Mouse (Mus musculus): ENCODE measurements around the gene Mt2.
A peak's percentile ranks its signal among the peaks of the same experiment; 100 is the strongest.
"Not testable (repeated sequence)": the region's sequence is repeated elsewhere in the genome, so short reads cannot be mapped to it uniquely, and the experiment has no call there.

Mt2 gene

DNA sequence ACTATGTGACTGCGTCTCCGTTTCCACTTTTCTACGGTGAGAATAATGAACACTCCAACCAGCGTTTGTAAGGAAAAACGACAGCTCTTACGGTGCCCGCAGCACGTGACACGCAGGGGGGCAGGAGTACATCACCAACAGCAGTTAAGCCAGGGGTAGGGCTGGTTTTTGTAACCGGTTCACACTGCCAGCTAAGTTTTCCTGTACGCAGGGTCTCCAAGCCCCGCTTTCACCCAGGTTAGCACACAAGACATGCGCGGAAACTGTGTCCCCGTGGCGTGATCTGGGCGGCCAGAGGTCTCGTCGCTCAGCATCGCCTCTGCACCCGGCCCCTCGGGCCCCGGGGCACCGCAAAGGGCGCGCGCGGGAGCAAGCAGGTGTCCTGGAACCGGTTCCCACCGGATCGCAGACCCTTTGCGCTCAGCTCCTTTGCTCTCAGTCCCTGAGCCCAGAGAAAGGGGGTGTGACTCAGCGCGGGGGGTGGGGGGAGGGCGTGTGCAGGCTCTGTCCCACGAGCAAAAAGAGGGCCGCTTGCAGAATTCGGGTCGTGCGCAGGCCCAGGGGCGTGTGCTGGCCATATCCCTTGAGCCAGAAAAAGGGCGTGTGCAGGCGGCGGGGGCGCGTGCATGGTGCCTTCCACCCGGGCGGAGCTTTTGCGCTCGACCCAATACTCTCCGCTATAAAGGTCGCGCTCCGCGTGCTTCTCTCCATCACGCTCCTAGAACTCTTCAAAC is at the start of gene Mt2:
Gene Mt2, plus strand, starts transcription at position 590 of the 734 bp plus-strand sequence.
- DNase-seq (ENCODE audit: low spot score in 2 of 2) = peak; percentile 69 to 88

DNA sequence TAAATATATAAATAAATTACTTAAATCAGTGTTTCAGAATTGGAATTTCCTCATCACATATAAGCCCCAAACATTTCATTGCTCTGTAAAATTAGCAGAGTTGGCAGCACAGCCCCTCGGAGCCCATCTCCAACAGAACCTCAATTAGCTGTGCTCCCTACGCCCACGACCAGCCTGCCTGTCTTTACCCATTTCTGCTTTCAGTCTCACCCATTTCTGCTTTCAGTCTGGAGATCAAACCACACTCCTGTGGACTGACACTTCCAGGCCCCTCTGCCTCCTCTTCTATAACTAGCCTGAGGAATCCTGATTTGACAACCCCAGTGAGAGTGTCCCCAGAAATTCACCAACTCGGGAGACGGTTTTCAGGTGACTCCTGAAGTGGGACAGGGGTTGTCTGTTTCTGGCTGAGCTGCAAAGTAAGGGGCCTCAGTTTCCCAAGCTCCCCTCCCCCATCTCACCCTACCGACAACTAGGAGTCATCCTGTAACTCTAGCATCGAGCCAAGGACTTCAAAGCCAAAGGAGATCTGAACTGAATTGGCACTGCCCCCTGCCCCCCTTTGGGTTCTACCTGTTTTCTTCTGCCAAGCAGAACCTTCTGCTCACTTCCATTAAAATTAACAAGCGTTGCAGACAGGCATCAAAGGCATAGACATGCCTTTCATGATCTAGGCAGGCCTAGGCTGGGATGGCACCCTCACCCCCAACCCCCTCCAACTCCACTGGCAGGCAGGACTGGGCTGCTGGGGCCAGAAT is 49.6 kb upstream of the Mt2 start:
- DNase-seq (ENCODE audit: low spot score in 2 of 2) = no peak

DNA sequence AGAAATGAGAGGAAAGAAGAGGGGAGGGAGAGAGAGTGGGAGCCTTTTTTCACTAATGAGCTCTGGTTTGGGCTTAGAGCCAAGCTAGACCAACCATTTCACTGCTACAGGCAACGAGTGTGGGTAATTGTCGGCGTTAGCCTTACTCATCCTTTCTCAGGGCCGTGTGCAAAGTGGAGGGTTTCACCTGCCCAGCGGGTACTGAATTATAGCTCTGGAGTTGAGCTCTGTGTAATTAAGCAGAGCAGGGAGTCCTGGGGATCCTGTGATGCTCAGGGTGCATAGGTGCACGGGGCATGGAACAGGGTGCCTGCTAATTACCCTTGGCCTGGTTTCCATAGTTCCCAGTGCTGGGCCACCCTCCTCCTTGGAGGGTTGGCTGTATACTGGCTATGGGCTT is 44.8 kb upstream of the Mt2 start:
- no peak for DNase-seq (ENCODE audit: low spot score in 2 of 2)

DNA sequence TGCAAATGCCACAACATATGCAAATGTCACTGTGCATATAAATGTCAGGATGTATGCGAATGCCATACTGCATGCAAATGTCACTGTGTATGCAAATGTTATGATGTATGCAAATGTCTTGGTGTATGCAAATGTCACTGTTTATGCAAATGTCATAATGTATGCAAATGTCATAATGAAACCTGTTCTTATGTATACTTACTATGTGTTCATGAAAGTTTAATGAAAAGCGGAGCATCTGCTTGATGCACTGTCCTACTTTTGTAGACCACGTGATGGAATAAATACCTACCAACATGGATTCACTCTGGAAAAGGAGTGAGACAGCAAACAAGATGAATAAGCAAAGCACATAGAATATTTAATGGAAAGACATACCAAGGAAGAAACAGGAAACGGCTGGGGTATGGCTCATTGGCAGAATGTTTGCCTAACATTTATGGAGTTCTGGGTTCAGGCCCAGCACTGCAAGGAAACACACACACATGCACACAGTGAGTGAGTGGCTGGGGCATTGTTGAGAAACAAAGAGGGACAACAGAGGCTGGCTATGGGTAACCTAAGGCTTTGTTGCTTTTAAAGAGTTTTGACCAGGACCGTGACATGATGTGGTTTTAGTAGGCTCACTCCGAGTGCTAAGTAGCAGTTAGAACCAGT is 43.2 kb upstream of the Mt2 start:
- DNase-seq (ENCODE audit: low spot score in 2 of 2) = no peak

DNA sequence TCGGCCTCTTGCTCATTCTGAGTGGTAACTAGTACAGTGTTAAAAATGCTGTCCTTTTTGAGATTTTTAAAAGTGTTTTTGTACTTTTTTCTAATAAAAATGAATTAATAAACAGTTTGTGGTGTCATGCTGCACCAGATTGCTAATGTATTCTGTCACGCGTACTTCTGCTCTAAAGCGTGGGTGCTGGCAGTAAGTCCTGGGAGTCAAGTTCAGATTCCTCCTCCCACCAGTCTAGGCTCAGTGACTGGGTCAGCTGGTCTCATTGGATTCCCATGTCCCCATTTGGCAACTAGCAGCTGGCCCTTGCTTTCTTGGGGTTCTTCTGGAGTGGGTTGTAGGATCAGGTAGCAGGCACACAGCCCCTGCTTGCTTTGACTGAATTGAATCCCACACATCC is 42.3 kb upstream of the Mt2 start:
- no peak for DNase-seq (ENCODE audit: low spot score in 2 of 2)

DNA sequence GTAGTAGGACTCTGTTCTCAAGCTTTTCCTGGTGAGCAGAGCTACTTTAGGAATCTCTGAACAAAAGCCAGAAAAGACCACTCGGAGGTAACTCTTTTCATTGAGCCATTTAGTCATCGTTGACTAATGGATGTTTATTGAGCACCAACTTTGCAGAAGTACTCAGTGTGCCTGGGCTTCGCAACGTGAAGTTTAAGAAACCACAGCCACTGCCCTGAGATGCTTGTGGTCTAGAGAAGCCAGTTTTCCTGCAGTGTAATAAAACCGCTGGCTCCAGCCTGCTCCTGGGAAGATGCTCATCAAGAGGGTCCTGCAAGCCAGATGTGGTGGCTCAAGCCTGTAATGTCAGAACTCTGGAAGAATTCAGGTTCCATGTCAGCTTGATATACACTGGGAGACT is 40.4 kb upstream of the Mt2 start:
- no peak for DNase-seq (ENCODE audit: low spot score in 2 of 2)

DNA sequence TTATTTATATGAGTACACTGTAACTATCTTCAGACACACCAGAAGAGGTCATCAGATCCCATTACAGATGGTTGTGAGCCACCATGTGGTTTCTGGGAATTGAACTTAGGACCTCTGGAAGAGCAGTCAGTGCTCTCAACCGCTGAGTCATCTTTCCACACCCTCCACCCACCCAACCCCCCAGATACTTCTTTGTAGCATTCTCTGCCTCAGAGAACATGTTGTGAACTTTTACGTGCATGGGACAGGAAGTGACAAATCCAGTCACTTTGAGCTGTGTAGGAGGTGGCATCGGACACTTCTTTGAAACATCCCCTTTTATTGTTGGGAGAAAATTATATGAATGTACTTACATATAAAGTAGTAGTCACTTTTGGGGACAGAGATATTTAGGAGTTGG is 37.9 kb upstream of the Mt2 start:
- not testable (repeated sequence) for DNase-seq (ENCODE audit: low spot score in 2 of 2)

DNA sequence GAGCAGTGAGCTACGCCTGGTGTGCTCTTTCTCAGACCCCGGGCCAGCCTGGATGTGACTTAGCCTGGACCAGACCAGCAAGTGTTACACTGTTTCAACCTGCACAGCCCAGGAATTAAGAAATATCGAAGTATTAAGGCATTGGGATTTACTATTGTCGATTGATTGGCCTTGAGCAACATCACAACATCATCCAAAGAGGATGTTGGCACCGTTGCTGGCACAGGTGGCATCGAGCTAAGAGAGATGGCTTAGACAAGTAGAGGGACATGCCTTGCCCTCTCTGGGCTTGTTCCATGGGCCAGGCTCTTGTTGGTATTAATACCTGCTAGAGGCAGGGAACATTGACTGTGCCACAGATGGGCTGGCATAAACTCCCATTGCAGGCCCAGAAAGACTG is 36.9 kb upstream of the Mt2 start:
- no peak for DNase-seq (ENCODE audit: low spot score in 2 of 2)

DNA sequence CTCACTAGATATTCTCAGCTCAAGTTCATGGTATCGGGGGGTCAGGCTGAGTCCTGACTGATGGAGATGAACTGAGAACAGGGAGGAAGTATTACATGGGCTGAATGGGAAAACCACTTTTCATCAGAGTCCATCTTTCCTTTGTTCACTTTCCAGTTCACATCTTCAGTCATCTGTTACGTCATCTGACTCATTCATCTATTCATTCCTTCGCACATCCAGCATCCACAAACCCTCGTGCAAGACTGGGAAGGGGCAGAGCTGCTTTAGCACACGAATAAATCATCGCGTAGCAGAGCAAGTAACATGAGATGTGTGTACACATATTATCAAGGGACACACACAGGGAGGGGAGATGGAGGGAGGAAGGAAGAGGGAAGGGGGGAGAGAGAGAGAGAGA is 36.3 kb upstream of the Mt2 start:
- DNase-seq (ENCODE audit: low spot score in 2 of 2) = no peak

DNA sequence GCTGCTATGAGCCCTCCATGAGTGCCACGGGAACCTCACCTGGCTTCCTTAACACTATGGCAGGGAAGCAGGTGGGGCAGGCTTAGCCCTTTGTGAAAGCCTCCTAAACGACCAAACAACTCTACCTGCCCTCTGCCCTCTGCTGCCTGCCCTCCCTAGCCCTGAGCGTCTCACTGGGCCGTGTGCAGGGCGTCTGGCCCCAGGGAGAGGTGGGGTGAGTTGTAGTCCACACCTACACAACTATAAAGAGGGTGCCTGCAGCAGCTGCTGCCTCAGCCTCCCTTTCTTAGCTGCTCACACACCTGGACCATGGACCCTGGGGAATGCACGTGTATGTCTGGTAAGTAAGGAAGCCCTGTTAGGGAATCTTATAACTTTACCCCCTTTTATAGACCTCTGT is 35.5 kb upstream of the Mt2 start, which contains the start of gene Mt4:
Gene Mt4, plus strand, starts transcription at position 265 of the 400 bp plus-strand sequence.
- no peak for DNase-seq (ENCODE audit: low spot score in 2 of 2)

DNA sequence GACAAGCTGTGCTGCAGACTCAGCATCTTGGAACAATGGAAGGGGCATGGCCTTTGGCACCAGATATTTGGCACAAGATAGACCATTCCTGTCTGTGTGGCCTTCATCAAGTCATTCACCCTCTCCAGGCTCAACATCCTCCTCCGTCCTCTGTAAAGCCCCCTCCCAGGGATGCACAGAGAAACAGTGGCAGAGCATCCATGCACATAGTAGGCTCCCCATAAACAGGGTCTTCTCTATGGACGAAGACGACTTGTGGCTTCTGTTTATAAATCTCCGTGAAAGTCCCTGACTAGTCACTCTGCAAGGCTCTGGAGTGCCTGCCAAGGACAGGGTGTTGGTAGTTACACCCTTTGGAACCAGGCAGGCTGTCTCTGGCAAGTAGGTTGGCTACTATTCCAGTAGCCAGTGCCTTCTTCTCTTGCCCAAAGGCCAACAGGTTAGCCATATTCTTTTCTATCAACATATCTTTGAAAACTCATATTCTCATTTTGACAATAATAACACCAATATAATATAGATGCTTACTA is 32.1 kb upstream of the Mt2 start:
- DNase-seq (ENCODE audit: low spot score in 2 of 2) = no peak

DNA sequence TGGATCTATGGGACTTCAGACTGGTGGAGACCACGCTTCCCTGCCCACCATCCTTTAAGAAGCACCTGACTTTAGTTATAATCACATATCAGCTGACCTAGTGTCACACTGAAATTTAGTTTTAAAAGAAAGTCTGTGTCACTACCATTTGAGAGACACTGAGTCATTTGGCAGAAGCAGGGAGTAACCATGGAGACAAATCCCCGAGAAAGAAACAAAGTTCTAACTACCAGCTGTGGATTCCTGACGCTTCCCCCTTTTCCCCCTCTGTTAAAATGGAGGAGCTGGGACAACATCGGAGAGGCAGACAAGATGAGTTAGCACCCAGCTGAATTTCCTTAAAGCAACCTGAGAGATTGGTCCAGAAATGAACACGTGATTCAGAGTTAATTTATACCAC is 24.2 kb upstream of the Mt2 start:
- no peak for DNase-seq (ENCODE audit: low spot score in 2 of 2)

DNA sequence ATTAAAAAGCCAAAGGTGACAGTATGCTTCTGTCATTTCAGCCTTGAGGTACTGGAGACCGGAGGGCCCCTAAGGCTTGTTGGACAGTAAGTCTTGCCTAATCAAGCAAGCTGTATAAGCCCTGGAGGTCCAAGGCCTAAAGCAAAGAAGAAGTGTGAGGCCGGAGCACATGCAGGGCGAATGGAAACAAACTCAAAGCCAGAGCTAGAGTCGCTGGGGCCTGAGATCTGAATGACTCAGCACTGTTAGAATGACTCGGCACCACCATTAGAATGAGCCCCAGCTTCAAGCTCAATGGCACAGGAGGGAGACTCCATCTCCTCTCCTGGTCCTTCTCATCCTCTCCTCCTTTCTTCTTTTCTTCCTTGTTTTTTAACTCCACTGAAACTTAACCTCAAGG is 21.5 kb upstream of the Mt2 start:
- DNase-seq (ENCODE audit: low spot score in 2 of 2) = no peak

DNA sequence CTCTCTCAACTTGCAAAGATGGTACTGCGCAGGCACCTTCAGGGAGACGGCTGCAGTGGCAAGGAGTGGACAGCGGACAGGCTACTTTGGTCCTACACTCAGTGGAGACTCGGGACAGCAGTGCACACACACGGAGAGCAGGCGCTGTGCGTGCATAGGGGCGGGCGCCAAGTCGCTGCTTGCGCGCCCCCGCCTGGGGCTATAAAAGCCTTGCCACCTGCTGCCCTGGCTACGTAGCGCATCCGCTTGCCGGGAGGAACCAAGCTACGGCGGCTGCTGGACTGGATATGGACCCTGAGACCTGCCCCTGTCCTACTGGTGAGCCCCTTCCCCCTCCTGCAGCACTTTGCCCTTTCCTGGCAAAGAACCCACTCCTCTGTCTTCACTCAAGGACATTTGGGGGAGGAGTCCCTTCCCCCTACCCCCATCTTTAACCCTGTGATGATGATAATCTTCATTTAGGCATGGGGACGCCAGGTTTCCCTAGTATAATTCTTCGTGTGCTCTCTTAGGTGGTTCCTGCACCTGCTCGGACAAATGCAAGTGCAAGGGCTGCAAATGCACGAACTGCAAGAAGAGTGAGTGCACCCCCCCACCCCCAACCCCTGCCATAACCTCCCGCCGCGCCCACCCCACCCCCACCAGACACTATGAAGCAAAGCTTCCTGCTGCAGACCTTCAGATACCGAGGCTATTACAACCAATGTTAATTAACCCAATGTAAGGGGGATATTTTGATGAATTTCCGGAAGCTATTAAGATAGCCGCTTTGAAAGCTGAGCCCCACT is 19.8 kb upstream of the Mt2 start, which contains the start of gene Mt3:
Gene Mt3, plus strand, starts transcription at position 95 of the 788 bp plus-strand sequence.
- no peak for DNase-seq (ENCODE audit: low spot score in 2 of 2)

DNA sequence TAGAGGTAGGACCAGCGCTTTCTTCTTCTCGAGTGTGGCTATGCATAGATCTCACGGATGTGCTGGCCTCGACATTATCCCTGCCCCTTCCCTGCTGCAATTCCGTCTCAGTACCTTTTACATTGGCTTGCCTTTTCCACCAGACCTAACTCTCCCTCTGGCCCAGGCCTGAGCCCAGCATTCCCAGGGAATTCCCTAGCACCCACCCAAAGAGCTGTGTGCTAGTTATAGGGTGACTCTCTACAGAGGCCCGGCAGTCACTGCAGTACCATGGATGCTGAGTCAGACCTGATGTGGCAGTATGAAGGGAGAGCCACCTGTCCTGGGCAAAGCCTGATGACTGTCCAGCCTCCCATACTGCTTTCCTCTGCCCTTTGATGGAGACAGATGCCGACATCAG is 19.0 kb upstream of the Mt2 start:
- DNase-seq (ENCODE audit: low spot score in 2 of 2) = no peak

DNA sequence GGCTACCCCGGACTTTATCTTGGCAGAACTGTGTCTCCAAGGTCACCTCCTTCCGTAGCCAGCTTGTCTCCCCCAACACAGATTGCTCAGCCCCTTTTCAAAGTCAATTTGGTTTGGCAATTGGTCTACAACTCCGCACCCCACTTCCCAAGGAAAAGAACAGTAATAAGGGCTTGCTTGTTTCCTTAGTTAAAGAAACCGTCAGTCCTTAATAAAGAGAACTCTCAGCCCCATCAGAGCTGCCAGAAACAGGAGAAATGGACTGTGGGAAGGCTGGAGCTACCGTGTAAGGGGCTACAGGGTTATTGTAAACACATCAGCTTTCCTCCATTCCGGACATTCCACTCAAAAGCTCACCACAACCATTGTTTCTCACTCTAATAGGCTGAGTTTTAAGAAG is 17.9 kb upstream of the Mt2 start:
- no peak for DNase-seq (ENCODE audit: low spot score in 2 of 2)

DNA sequence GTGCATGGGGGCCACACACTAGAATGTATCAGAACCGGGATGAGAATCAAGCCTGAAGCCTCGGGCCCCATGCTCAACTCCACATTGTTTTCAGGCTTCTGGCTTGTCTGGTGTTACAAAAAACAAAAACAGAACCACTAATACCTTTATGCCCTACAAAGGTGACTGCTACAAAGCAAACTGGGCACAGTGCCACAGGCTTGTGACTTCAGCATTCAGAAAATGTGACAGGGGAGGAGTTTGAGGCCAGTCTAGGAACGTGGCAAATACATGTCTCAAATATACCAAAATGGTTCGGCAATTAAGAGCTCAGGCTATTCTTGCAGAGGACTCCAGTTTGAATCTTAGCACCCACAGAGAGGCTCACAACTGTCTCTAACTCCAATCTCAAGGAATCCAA is 16.4 kb upstream of the Mt2 start:
- no peak for DNase-seq (ENCODE audit: low spot score in 2 of 2)

DNA sequence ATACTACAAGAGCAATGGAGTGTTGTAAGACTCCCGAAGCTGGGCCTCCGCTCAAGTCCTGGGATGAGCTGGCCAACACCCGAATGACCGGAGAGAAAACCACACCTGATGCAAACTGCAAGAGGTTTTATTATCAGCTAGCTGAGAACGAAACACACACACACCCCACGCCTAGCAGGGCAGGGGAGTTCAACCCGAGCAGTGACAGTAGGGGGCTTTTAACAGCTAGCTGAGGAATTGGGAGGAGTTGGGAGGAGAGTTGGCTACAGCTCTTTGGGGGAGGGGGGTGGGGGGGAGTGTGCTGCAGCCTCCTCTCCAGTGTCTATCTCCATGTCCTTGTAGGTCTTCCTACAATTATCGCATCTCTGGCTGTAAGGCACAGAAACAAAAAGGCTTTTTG is 6.7 kb upstream of the Mt2 start:
- DNase-seq (ENCODE audit: low spot score in 2 of 2) = not testable (repeated sequence)

DNA sequence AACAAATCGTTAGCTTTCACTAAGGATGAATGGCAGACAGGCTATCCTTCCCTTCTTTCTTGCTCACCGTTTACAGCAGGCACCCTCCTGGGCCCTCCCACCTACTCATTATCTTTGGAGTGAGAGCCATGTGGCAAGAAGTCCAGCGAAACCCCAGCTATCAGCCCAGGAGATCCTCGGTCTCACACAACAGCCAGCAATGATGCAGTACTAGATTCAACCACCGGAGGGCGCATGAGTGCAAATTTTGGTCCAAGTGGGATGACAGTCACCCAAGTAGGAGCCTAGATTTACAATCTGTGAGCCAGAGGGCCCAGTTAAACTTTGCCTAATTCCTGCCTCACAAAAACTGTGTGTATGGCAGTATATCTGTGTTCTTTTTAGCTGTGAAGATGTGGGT is 5.2 kb upstream of the Mt2 start:
- peak; percentile 91 to 93 for DNase-seq (ENCODE audit: low spot score in 2 of 2)

DNA sequence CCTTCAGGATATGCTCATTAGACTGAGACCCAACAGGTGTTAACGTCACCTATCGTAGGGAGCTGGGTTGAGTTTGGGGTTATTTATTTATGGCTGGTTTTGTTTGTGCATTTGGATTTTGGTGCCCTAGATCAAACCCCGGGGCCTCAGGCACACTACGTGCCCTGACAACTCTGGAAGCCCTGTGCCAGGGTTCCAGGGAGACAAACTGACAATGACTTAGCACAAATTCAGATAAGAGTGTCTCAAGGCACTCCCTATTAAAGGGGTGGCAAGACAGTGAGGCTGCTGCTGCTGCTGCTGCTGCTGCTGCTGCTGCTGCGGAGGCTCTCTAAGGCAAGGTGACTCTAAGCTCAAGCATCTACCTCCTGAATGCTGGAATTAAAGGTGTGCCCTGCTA is 2.9 kb upstream of the Mt2 start:
- no peak for DNase-seq (ENCODE audit: low spot score in 2 of 2)

DNA sequence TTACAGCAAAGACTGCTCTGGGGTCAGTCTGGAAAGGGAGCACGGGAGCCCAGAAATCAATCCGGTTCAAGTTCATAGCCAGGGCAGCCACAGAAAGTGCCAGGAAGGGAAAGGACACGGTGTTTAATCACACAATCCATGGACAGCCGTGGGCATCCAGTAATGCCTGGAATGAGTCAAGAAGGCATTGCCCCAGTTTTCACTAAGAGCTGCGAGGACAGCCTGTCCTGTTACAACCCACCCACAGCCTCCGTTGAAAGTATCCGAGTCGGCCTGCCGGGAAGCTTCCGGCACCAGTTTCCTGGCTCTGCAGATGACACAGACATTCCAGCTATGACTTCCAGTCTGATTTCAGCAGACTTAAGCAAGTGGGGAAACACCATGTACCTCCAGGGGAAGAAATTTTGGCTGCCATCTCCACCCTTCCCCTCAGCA is 1.1 kb upstream of the Mt2 start:
- peak in 1 of 2 experiments; percentile 44 for DNase-seq (ENCODE audit: low spot score in 2 of 2)
